Mouse (Mus musculus): Measurements from ENCODE around the gene Zan. TPM values are rescaled to one million over a fixed set of nuclear protein-coding genes. Genes with fewer than 3 reads are reported as not detected.

Gene Zan
- polyA plus RNA-seq, 1 experiment from 2014 or later, result 0.18 TPM

DNA sequence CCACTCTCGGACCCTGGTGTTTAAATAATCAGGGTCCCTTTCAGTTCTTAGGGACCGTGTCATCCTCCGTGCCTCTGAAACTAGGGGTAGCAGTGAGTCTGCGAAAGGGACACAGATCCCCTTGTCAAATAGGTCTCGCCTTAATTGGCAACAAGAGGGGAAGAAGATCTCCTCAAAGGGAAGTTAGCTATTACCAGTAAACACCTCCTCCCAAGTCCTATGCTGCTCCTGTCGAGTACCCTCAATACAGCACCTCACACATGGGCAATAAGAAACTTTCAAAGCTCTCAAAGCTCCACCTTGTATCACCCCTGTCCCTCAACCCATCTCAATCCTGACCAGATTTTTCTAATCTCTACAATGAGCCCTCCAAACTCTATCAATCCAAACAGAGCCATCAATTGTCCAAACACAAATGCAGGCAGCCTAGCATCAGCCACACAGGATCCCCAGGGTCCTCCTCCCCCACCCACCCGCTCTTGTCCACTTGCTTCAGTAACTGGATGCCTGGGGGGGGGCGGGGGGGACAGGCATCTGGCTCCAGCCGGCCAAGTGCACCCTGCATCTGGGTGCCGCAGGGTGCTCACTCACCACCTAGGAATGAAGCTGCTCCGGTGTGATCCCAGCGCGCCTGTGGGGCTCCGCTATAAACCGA lies 143.9 kb downstream of the Zan start:
- 0 out of 2 replicates have a peak, but pooled peaks have one; percentile 3 for ATAC-seq (ENCODE audit: insufficient read depth)
- WGBS, result 20% methylated on average over 15 of the region's 15 CpGs
- Histone ChIP-seq H3K9ac (peak overlapping the region; percentile 56), H3K4me1 (ENCODE audit: insufficient read depth) (no peaks in the 10 kb centered on the region), H3K4me3 (ENCODE audit: low read depth, low read length) (peak overlapping the region; percentile 55), H3K4me2 (peak overlapping the region; percentile 97), H3K27ac (ENCODE audit: low read depth) (no peak overlapping the region), H3K36me3 (ENCODE audit: insufficient read depth) (0 out of 2 replicates have a peak, but pooled peaks cover 4% of the 10 kb centered on the region), H3K9me3 (ENCODE audit: low read depth, low read length) (no peaks in the 10 kb centered on the region), H3K27me3 (ENCODE audit: insufficient read depth, low read length) (no peaks in the 10 kb centered on the region)
- no peak for TF ChIP-seq CTCF (IDR thresholded peaks at IDR 0.05; ENCODE audit: low read depth)
- DNase-seq, result no peak

DNA sequence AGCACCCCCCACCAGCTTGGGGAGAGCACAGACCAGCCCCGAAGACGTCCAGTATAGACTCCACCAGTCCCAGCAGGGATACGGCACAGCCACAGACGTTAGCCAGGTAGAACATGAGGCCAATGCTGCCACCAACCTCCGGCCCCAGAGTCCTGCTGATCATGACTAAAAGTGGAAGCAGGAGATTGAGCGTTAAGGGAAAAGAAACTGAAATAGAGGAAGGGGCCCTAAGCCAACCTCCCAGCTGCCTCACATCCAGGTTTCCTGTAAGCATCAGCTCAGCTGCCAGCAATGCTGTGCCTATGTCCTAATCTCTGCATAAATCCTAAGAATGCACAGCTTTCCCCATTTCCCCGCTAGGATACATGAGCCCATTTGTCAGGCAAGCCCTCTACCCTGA lies 146.0 kb downstream of the Zan start:
- no peak overlapping the region for H3K27ac ChIP-seq (ENCODE audit: low read depth)
- H3K4me3 ChIP-seq (ENCODE audit: low read depth, low read length), result no peak overlapping the region
- H3K36me3 ChIP-seq (ENCODE audit: insufficient read depth), result 0 out of 2 replicates have a peak, but pooled peaks cover 4% of the 10 kb centered on the region
- TF ChIP-seq CTCF (IDR thresholded peaks at IDR 0.05; ENCODE audit: low read depth), result no peak
- no peaks in the 10 kb centered on the region for H3K27me3 ChIP-seq (ENCODE audit: insufficient read depth, low read length)
- H3K4me1 ChIP-seq (ENCODE audit: insufficient read depth), result no peaks in the 10 kb centered on the region
- H3K4me2 ChIP-seq, result no peak overlapping the region
- no peak for DNase-seq
- H3K9ac ChIP-seq, result no peak overlapping the region
- WGBS, result 82% methylated on average over 7 of the region's 7 CpGs
- H3K9me3 ChIP-seq (ENCODE audit: low read depth, low read length), result no peaks in the 10 kb centered on the region
- no peak for ATAC-seq (ENCODE audit: insufficient read depth)

Other genes with a start within 250 kb of the Zan start
- 0.93 and 1.3 TPM in 2 replicates for gene Ache, start 189.5 kb downstream of the Zan start, polyA plus RNA-seq (2014; fragmentation: Nextera tagmentation; extraction: Ambion mirVana)
- gene Ufsp1, start 182.4 kb downstream of the Zan start, polyA plus RNA-seq (2014; fragmentation: Nextera tagmentation; extraction: Ambion mirVana), result 4.4 and 4.6 TPM in 2 replicates
- 137 and 141 TPM in 2 replicates for gene Srrt, start 169.4 kb downstream of the Zan start, polyA plus RNA-seq (2014; fragmentation: Nextera tagmentation; extraction: Ambion mirVana)
- 87.1 and 89.3 TPM in 2 replicates for gene Trip6, start 162.7 kb downstream of the Zan start, polyA plus RNA-seq (2014; fragmentation: Nextera tagmentation; extraction: Ambion mirVana)
- gene Slc12a9, start 143.5 kb downstream of the Zan start, polyA plus RNA-seq (2014; fragmentation: Nextera tagmentation; extraction: Ambion mirVana), result 9.7 and 10.2 TPM in 2 replicates
- gene Ephb4, start 127.0 kb downstream of the Zan start, polyA plus RNA-seq (2014; fragmentation: Nextera tagmentation; extraction: Ambion mirVana), result 68.6 and 78.0 TPM in 2 replicates
- 54.3 and 58.4 TPM in 2 replicates for gene Pop7, start 25.5 kb upstream of the Zan start, polyA plus RNA-seq (2014; fragmentation: Nextera tagmentation; extraction: Ambion mirVana)
- gene Gigyf1, start 41.5 kb upstream of the Zan start, polyA plus RNA-seq (2014; fragmentation: Nextera tagmentation; extraction: Ambion mirVana), result 11.1 and 11.6 TPM in 2 replicates
- 0.37 and 0.38 TPM in 2 replicates for gene Epo, start 56.2 kb upstream of the Zan start, polyA plus RNA-seq (2014; fragmentation: Nextera tagmentation; extraction: Ambion mirVana)
- gene Gnb2, start 56.4 kb upstream of the Zan start, polyA plus RNA-seq (2014; fragmentation: Nextera tagmentation; extraction: Ambion mirVana), result 411 and 440 TPM in 2 replicates
- 0.26 TPM in 1 of 2 replicates, not detected in the other for gene Actl6b, start 76.5 kb upstream of the Zan start, polyA plus RNA-seq (2014; fragmentation: Nextera tagmentation; extraction: Ambion mirVana)
- gene Tfr2, start 92.8 kb upstream of the Zan start, polyA plus RNA-seq (2014; fragmentation: Nextera tagmentation; extraction: Ambion mirVana), result 0.31 and 0.47 TPM in 2 replicates
- 33.9 and 37.8 TPM in 2 replicates for gene Mospd3, start 124.0 kb upstream of the Zan start, polyA plus RNA-seq (2014; fragmentation: Nextera tagmentation; extraction: Ambion mirVana)
- 130 and 148 TPM in 2 replicates for gene Pcolce, start 136.7 kb upstream of the Zan start, polyA plus RNA-seq (2014; fragmentation: Nextera tagmentation; extraction: Ambion mirVana)
- gene Fbxo24, start 151.9 kb upstream of the Zan start, polyA plus RNA-seq (2014; fragmentation: Nextera tagmentation; extraction: Ambion mirVana), result 0.19 TPM in 1 of 2 replicates, not detected in the other
- gene Lrch4, start 152.1 kb upstream of the Zan start, polyA plus RNA-seq (2014; fragmentation: Nextera tagmentation; extraction: Ambion mirVana), result 32.1 and 40.5 TPM in 2 replicates
- gene Gm20605, start 152.1 kb upstream of the Zan start, polyA plus RNA-seq (2014; fragmentation: Nextera tagmentation; extraction: Ambion mirVana), result 9.2 and 11.7 TPM in 2 replicates
- gene Sap25, start 164.3 kb upstream of the Zan start, polyA plus RNA-seq (2014; fragmentation: Nextera tagmentation; extraction: Ambion mirVana), result 6.4 and 8.1 TPM in 2 replicates
- 0.08 TPM in 1 of 2 replicates, not detected in the other for gene Irs3, start 168.7 kb upstream of the Zan start, polyA plus RNA-seq (2014; fragmentation: Nextera tagmentation; extraction: Ambion mirVana)
- 10.9 and 12.2 TPM in 2 replicates for gene Agfg2, start 207.7 kb upstream of the Zan start, polyA plus RNA-seq (2014; fragmentation: Nextera tagmentation; extraction: Ambion mirVana)

Data from lung, embryonic 14.5 days (tissue).